ENCODE assay signal across 14 mouse cellular contexts in the genomic region with DNA sequence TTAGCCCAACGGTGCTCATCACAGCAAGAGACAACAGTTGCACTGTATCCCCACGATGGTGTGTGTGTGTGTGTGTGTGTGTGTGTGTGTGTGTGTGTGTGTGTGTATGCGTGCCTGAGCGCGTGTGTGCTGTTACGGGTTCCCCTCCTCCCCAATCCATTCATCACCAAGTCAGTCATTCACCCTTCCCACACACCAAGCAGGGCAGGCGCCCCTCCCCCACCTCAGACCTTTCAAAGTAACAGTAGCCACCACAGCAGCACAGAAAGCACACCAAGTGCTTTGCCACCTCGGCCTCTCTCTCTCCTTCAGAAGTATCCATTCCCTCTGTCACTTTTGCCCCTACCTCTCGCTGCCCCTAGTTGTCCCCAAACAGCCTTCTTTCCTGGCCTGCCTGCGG. TPM values are rescaled to one million over a fixed set of nuclear protein-coding genes. Genes with fewer than 3 reads are reported as not detected.
DNase-seq lines count a peak whose midpoint lies in the region; ATAC-seq and TF ChIP-seq lines count a peak whose summit lies in the region.
"Had no signal": no experiment of that assay in that cellular context is flagged by ENCODE, and none has a peak within 500 bp of the region (broad histone marks: within the 10 kb centered on the region; RNA-seq: fewer than 3 reads in every experiment).

No protein-coding gene starts in this region.

- 21% methylated on average over 10 of the region's 10 CpGs for WGBS in limb, embryonic 11.5 days
- WGBS in limb, embryonic 10.5 days = 11% methylated on average over 9 of the region's 10 CpGs
- 11% methylated on average over 10 of the region's 10 CpGs for WGBS in forebrain, embryonic 14.5 days
- WGBS in hindbrain, postnatal 0 days = 20% methylated on average over 10 of the region's 10 CpGs
- WGBS in neural tube, embryonic 14.5 days = 12% methylated on average over 7 of the region's 10 CpGs

- H3K36me3 ChIP-seq in limb, embryonic 11.5 days (ENCODE audit: control insufficient read depth, insufficient read depth, low read length) = no peaks in the 10 kb centered on the region
- H3K36me3 ChIP-seq in limb, embryonic 10.5 days = no peaks in the 10 kb centered on the region
- no peaks in the 10 kb centered on the region for H3K36me3 ChIP-seq in forebrain, embryonic 14.5 days (ENCODE audit: control insufficient read depth, insufficient read depth, low read length)
- no peaks in the 10 kb centered on the region for H3K36me3 ChIP-seq in hindbrain, postnatal 0 days (ENCODE audit: insufficient read depth, low read length)
- H3K36me3 ChIP-seq in neural tube, embryonic 14.5 days (ENCODE audit: control insufficient read depth, insufficient read depth, low read length) = no peaks in the 10 kb centered on the region
- H3K36me3 ChIP-seq: limb, embryonic 13.5 days; stomach, embryonic 15.5 days had no signal

- peaks cover 13% of the 10 kb centered on the region for H3K4me1 ChIP-seq in limb, embryonic 11.5 days (ENCODE audit: control insufficient read depth, insufficient read depth, low read length)
- peaks cover 24% of the 10 kb centered on the region for H3K4me1 ChIP-seq in limb, embryonic 10.5 days
- H3K4me1 ChIP-seq in forebrain, embryonic 14.5 days (ENCODE audit: control insufficient read depth, insufficient read depth, low read length) = peaks cover 21% of the 10 kb centered on the region
- peaks cover 4% of the 10 kb centered on the region; the same call in 1 of the 2 replicates for H3K4me1 ChIP-seq in hindbrain, postnatal 0 days (ENCODE audit: insufficient read depth, low read length)
- peaks cover 11% of the 10 kb centered on the region; the same call in 1 of the 2 replicates for H3K4me1 ChIP-seq in neural tube, embryonic 14.5 days (ENCODE audit: control insufficient read depth, insufficient read depth, low read length)
- H3K4me1 ChIP-seq: stomach, embryonic 15.5 days had no signal

- peak; percentile 57 for DNase-seq in limb, embryonic 11.5 days (ENCODE audit: low spot score)
- DNase-seq in limb, embryonic 10.5 days (ENCODE audit: low spot score) = no peak
- DNase-seq in forebrain, embryonic 14.5 days (ENCODE audit: low spot score) = no peak
- no peak for DNase-seq in hindbrain, postnatal 0 days (ENCODE audit: low spot score)
- DNase-seq in layer of hippocampus, adult 9-11 months = no peak
- no peak for DNase-seq in urinary bladder, adult 18-20 months (ENCODE audit: low spot score in 2 of 2)
- DNase-seq: cerebellum, postnatal 14 days; heart, adult 18-20 months; heart, postnatal 14 days; kidney, adult 11 months; lung, adult 2 months had no signal

- no peaks in the 10 kb centered on the region for H3K9me3 ChIP-seq in limb, embryonic 11.5 days (ENCODE audit: control insufficient read depth, low read length)
- no peaks in the 10 kb centered on the region for H3K9me3 ChIP-seq in limb, embryonic 10.5 days (replicated peaks)
- no peaks in the 10 kb centered on the region for H3K9me3 ChIP-seq in forebrain, embryonic 14.5 days (replicated peaks; ENCODE audit: control insufficient read depth, low read length)
- no peaks in the 10 kb centered on the region for H3K9me3 ChIP-seq in hindbrain, postnatal 0 days (ENCODE audit: low read length)
- H3K9me3 ChIP-seq in neural tube, embryonic 14.5 days (ENCODE audit: control insufficient read depth, low read length) = no peaks in the 10 kb centered on the region
- H3K9me3 ChIP-seq: limb, embryonic 13.5 days; stomach, embryonic 15.5 days had no signal

- ATAC-seq in limb, embryonic 11.5 days (ENCODE audit: insufficient number of reproducible peaks, low FRiP score, low TSS enrichment, low read depth) = no peak
- ATAC-seq in forebrain, embryonic 14.5 days = 0 out of 2 replicates have a peak, but pooled peaks have one; percentile 12
- ATAC-seq in hindbrain, postnatal 0 days = peak; percentile 22; the same call in 1 of the 2 replicates
- peak; percentile 21; the same call in 1 of the 2 replicates for ATAC-seq in neural tube, embryonic 14.5 days (ENCODE audit: low read depth)

- no peaks in the 10 kb centered on the region for H3K27me3 ChIP-seq in limb, embryonic 11.5 days (ENCODE audit: control insufficient read depth, insufficient read depth, low read length)
- peaks cover 39% of the 10 kb centered on the region for H3K27me3 ChIP-seq in limb, embryonic 10.5 days (ENCODE audit: low read depth, poor library complexity, severe bottlenecking)
- no peaks in the 10 kb centered on the region for H3K27me3 ChIP-seq in forebrain, embryonic 14.5 days (replicated peaks; ENCODE audit: control insufficient read depth, insufficient read depth, low read length)
- H3K27me3 ChIP-seq in hindbrain, postnatal 0 days (ENCODE audit: insufficient read depth, low read length) = 0 out of 2 replicates have a peak, but pooled peaks cover 4% of the 10 kb centered on the region
- H3K27me3 ChIP-seq in neural tube, embryonic 14.5 days (ENCODE audit: control insufficient read depth, insufficient read depth, low read length) = no peaks in the 10 kb centered on the region
- H3K27me3 ChIP-seq: stomach, embryonic 15.5 days had no signal

- no peak overlapping the region for H3K4me3 ChIP-seq in limb, embryonic 11.5 days (ENCODE audit: low read depth, low read length)
- no peak overlapping the region for H3K4me3 ChIP-seq in limb, embryonic 10.5 days
- no peak overlapping the region for H3K4me3 ChIP-seq in forebrain, embryonic 14.5 days (ENCODE audit: low read depth, low read length)
- H3K4me3 ChIP-seq in hindbrain, postnatal 0 days (ENCODE audit: low read length) = no peak overlapping the region
- H3K4me3 ChIP-seq in neural tube, embryonic 14.5 days (ENCODE audit: low read depth, low read length) = no peak overlapping the region
- H3K4me3 ChIP-seq: limb, embryonic 13.5 days; stomach, embryonic 15.5 days had no signal

- no peak for TF ChIP-seq CTCF in hindbrain, postnatal 0 days (IDR thresholded peaks at IDR 0.05; ENCODE audit: low read depth)

- no peak overlapping the region for H3K27ac ChIP-seq in limb, embryonic 11.5 days (replicated peaks; ENCODE audit: low read depth, low read length)
- H3K27ac ChIP-seq in limb, embryonic 10.5 days = no peak overlapping the region
- no peak overlapping the region for H3K27ac ChIP-seq in forebrain, embryonic 14.5 days (ENCODE audit: low read depth, low read length)
- no peak overlapping the region for H3K27ac ChIP-seq in hindbrain, postnatal 0 days
- no peak overlapping the region for H3K27ac ChIP-seq in neural tube, embryonic 14.5 days (ENCODE audit: low read depth, low read length)
- H3K27ac ChIP-seq: limb, embryonic 13.5 days; stomach, embryonic 15.5 days had no signal

- H3K4me2 ChIP-seq in limb, embryonic 11.5 days (ENCODE audit: low read depth, severe bottlenecking) = no peak overlapping the region
- H3K4me2 ChIP-seq in forebrain, embryonic 14.5 days (ENCODE audit: low read length) = no peak overlapping the region
- no peak overlapping the region for H3K4me2 ChIP-seq in hindbrain, postnatal 0 days (ENCODE audit: low read depth, low read length)
- H3K4me2 ChIP-seq in neural tube, embryonic 14.5 days (ENCODE audit: low read depth, low read length) = no peak overlapping the region
- H3K4me2 ChIP-seq: limb, embryonic 13.5 days; stomach, embryonic 15.5 days had no signal

- no peak overlapping the region for H3K9ac ChIP-seq in limb, embryonic 11.5 days (ENCODE audit: low read length)
- H3K9ac ChIP-seq in forebrain, embryonic 14.5 days (ENCODE audit: low read length) = no peak overlapping the region
- H3K9ac ChIP-seq in hindbrain, postnatal 0 days (replicated peaks; ENCODE audit: low read length) = no peak overlapping the region
- no peak overlapping the region for H3K9ac ChIP-seq in neural tube, embryonic 14.5 days (replicated peaks; ENCODE audit: low read depth, low read length)
- H3K9ac ChIP-seq: limb, embryonic 13.5 days; stomach, embryonic 15.5 days had no signal

RNA-seq across cellular contexts. Expression of gene Lrp8, which starts 45.8 kb away (rescaled TPM):
- 5.0 and 8.9 TPM in 2 replicates for polyA plus RNA-seq in limb, embryonic 11.5 days (2014; fragmentation: Nextera tagmentation; extraction: Ambion mirVana)
- polyA plus RNA-seq in limb, embryonic 10.5 days (2016; fragmentation: Nextera tagmentation; extraction: Ambion mirVana) = 7.3 and 7.9 TPM in 2 replicates
- 33.5 and 48.5 TPM in 2 replicates for polyA plus RNA-seq in forebrain, embryonic 14.5 days (2014; fragmentation: Nextera tagmentation; extraction: Ambion mirVana)
- 62.2 and 65.9 TPM in 2 replicates for total RNA-seq in hindbrain, postnatal 0 days (2014; rRNA removed)
- polyA plus RNA-seq in hindbrain, postnatal 0 days (2015; fragmentation: Nextera tagmentation; extraction: Ambion mirVana) = 33.9 and 34.5 TPM in 2 replicates
- 71.4 and 77.5 TPM in 2 replicates for polyA plus RNA-seq in neural tube, embryonic 14.5 days (2014; fragmentation: Nextera tagmentation; extraction: Ambion mirVana)
